ENCODE assay signal across 8 mouse cellular contexts in genomic region chr11:118232314-118232831, GRCm38 (mm10). TPM values are rescaled to one million over a fixed set of nuclear protein-coding genes. Genes with fewer than 3 reads are reported as not detected.
A peak's percentile ranks its signal among the peaks of the same experiment; 100 is the strongest.
DNase-seq lines count a peak whose midpoint lies in the region; ATAC-seq and TF ChIP-seq lines count a peak whose summit lies in the region.

No protein-coding gene starts in this region.

- no peak overlapping the region for H3K4me3 ChIP-seq in kidney, embryonic 14.5 days (ENCODE audit: low read length)
- H3K4me3 ChIP-seq in liver, embryonic 13.5 days (replicated peaks): no peak overlapping the region
- H3K4me3 ChIP-seq in forebrain, embryonic 16.5 days (replicated peaks; ENCODE audit: low read length): no peak overlapping the region

- H3K4me1 ChIP-seq in kidney, embryonic 14.5 days (ENCODE audit: control insufficient read depth, insufficient read depth, low read length): peaks cover 11% of the 10 kb centered on the region
- peaks cover 54% of the 10 kb centered on the region for H3K4me1 ChIP-seq in liver, embryonic 13.5 days (replicated peaks)
- H3K4me1 ChIP-seq in forebrain, embryonic 16.5 days (replicated peaks; ENCODE audit: control insufficient read depth, insufficient read depth, low read length): no peaks in the 10 kb centered on the region

- DNase-seq in kidney, adult 9 months: no peak
- DNase-seq in Patski (ENCODE audit: low read depth, low spot score): no peak
- DNase-seq in liver, embryonic 13.5 days: no peak
- peak; percentile 78 for DNase-seq in splenic B cell, adult 2 months (ENCODE audit: low read depth, low spot score)
- DNase-seq in layer of hippocampus, adult 8-10 months (ENCODE audit: low spot score in 2 of 2): no peak

- H3K4me2 ChIP-seq in kidney, embryonic 14.5 days (replicated peaks; ENCODE audit: low read depth, low read length): no peak overlapping the region
- H3K4me2 ChIP-seq in liver, embryonic 13.5 days: no peak overlapping the region
- no peak overlapping the region for H3K4me2 ChIP-seq in forebrain, embryonic 16.5 days (ENCODE audit: low read length)

- ATAC-seq in kidney, embryonic 14.5 days (ENCODE audit: low FRiP score, low TSS enrichment): peak; percentile 72
- peak; percentile 56 for ATAC-seq in Patski
- ATAC-seq in granulocyte monocyte progenitor cell, adult 5-6 weeks (replicated peaks; ENCODE audit: poor library complexity, severe bottlenecking): peak; percentile 72
- 0 out of 2 replicates have a peak, but pooled peaks have one; percentile 51 for ATAC-seq in liver, embryonic 13.5 days (ENCODE audit: low read depth)
- ATAC-seq in forebrain, embryonic 16.5 days: no peak

- no peaks in the 10 kb centered on the region for H3K9me3 ChIP-seq in kidney, embryonic 14.5 days (ENCODE audit: control insufficient read depth, low read length)
- no peaks in the 10 kb centered on the region for H3K9me3 ChIP-seq in liver, embryonic 13.5 days (replicated peaks)
- H3K9me3 ChIP-seq in forebrain, embryonic 16.5 days (ENCODE audit: control insufficient read depth, low read length): no peaks in the 10 kb centered on the region

- peak; percentile 73 for TF ChIP-seq CTCF in Patski (IDR thresholded peaks at IDR 0.05)

- no peaks in the 10 kb centered on the region for H3K27me3 ChIP-seq in kidney, embryonic 14.5 days (ENCODE audit: control insufficient read depth, insufficient read depth, low read length)
- no peaks in the 10 kb centered on the region for H3K27me3 ChIP-seq in Patski
- H3K27me3 ChIP-seq in liver, embryonic 13.5 days: no peaks in the 10 kb centered on the region
- H3K27me3 ChIP-seq in splenic B cell, adult 2 months (ENCODE audit: control insufficient read depth, insufficient read depth, low read length, poor library complexity, severe bottlenecking): no peaks in the 10 kb centered on the region
- H3K27me3 ChIP-seq in forebrain, embryonic 16.5 days (replicated peaks; ENCODE audit: control insufficient read depth, insufficient read depth, low read length): no peaks in the 10 kb centered on the region

- no peak overlapping the region for H3K9ac ChIP-seq in kidney, embryonic 14.5 days (ENCODE audit: low read depth, low read length)
- no peak overlapping the region for H3K9ac ChIP-seq in liver, embryonic 13.5 days
- no peak overlapping the region for H3K9ac ChIP-seq in forebrain, embryonic 16.5 days (replicated peaks; ENCODE audit: low read depth, low read length)

- in situ Hi-C loops in Patski (cut with MboI; ENCODE audit: low pct_unique_long_range_greater_than_20kb): no loop called here

- H3K27ac ChIP-seq in kidney, embryonic 14.5 days (ENCODE audit: low read depth, low read length): no peak overlapping the region
- H3K27ac ChIP-seq in liver, embryonic 13.5 days: no peak overlapping the region
- H3K27ac ChIP-seq in forebrain, embryonic 16.5 days (ENCODE audit: low read length): no peak overlapping the region

- 46% methylated on average over 7 of the region's 7 CpGs for WGBS in kidney, embryonic 14.5 days
- WGBS in liver, embryonic 13.5 days (ENCODE audit: insufficient replicate concordance): 22% methylated on average over 7 of the region's 7 CpGs
- 29% methylated on average over 7 of the region's 7 CpGs for WGBS in forebrain, embryonic 16.5 days

- POLR2A ChIA-PET in Patski (lab: Charles Lee): no interaction called here

- no peaks in the 10 kb centered on the region for H3K36me3 ChIP-seq in kidney, embryonic 14.5 days (ENCODE audit: control insufficient read depth, insufficient read depth, low read length)
- no peaks in the 10 kb centered on the region for H3K36me3 ChIP-seq in liver, embryonic 13.5 days
- no peaks in the 10 kb centered on the region for H3K36me3 ChIP-seq in splenic B cell, adult 2 months (ENCODE audit: control insufficient read depth, insufficient read depth, low read length, poor library complexity, severe bottlenecking)
- no peaks in the 10 kb centered on the region for H3K36me3 ChIP-seq in forebrain, embryonic 16.5 days (ENCODE audit: control insufficient read depth, insufficient read depth)

- CTCF ChIA-PET in Patski (lab: Charles Lee): interaction anchor here (0.6 to 1.6 kb wide), 6 partner anchors 8 to 22 kb away, joined by 3 to 5 read pairs (median 4); no protein-coding TSS in a partner anchor

RNA-seq across cellular contexts. Expression of gene Cyth1, which starts 16.0 kb away (rescaled TPM):
- polyA plus RNA-seq in kidney, embryonic 14.5 days (2014; fragmentation: Nextera tagmentation; extraction: Ambion mirVana): 11.4 and 12.4 TPM in 2 replicates
- 30.8 TPM for polyA plus RNA-seq in Patski (2021)
- total RNA-seq in granulocyte monocyte progenitor cell, adult 5-6 weeks (2014; fragmentation: Nextera tagmentation): 24.9 and 27.7 TPM in 2 replicates
- total RNA-seq in granulocyte monocyte progenitor cell, adult 5-6 weeks (2017): 38.6 and 43.6 TPM in 2 replicates
- polyA plus RNA-seq in liver, embryonic 13.5 days (2015; fragmentation: Nextera tagmentation; extraction: Ambion mirVana): 2.3 and 3.1 TPM in 2 replicates
- 32.1 and 35.2 TPM in 2 replicates for polyA plus RNA-seq in forebrain, embryonic 16.5 days (2015; fragmentation: Nextera tagmentation; extraction: Ambion mirVana)
- total RNA-seq in layer of hippocampus, adult 8-10 months (2022): 10 to 100 TPM; 84.7 to 96.8 (median 89.4) TPM

RNA-seq across cellular contexts. Expression of gene Usp36, which starts 57.7 kb away (rescaled TPM):
- polyA plus RNA-seq in kidney, embryonic 14.5 days (2014; fragmentation: Nextera tagmentation; extraction: Ambion mirVana): 12.2 and 18.1 TPM in 2 replicates
- polyA plus RNA-seq in Patski (2021): 26.0 TPM
- total RNA-seq in granulocyte monocyte progenitor cell, adult 5-6 weeks (2014; fragmentation: Nextera tagmentation): 27.6 and 28.6 TPM in 2 replicates
- 9.3 and 12.5 TPM in 2 replicates for total RNA-seq in granulocyte monocyte progenitor cell, adult 5-6 weeks (2017)
- 6.9 and 7.9 TPM in 2 replicates for polyA plus RNA-seq in liver, embryonic 13.5 days (2015; fragmentation: Nextera tagmentation; extraction: Ambion mirVana)
- polyA plus RNA-seq in forebrain, embryonic 16.5 days (2015; fragmentation: Nextera tagmentation; extraction: Ambion mirVana): 15.8 and 20.2 TPM in 2 replicates
- total RNA-seq in layer of hippocampus, adult 8-10 months (2022): 10 to 100 TPM; 28.7 to 33.8 (median 30.8) TPM
